ENCODE assay signal across 13 mouse cellular contexts in genomic region chr7:118126219-118126875, GRCm38 (mm10). TPM values are rescaled to one million over a fixed set of nuclear protein-coding genes. Genes with fewer than 3 reads are reported as not detected.
DNase-seq lines count a peak whose midpoint lies in the region; ATAC-seq and TF ChIP-seq lines count a peak whose summit lies in the region.
"Had no signal": no experiment of that assay in that cellular context is flagged by ENCODE, and none has a peak within 500 bp of the region (broad histone marks: within the 10 kb centered on the region; RNA-seq: fewer than 3 reads in every experiment).

No protein-coding gene starts in this region.

- 74% methylated on average over 11 of the region's 11 CpGs for WGBS in heart, embryonic 13.5 days
- 63% methylated on average over 11 of the region's 11 CpGs for WGBS in liver, embryonic 11.5 days
- 51% methylated on average over 11 of the region's 11 CpGs for WGBS in liver, embryonic 14.5 days (ENCODE audit: insufficient replicate concordance)

- no peak for TF ChIP-seq EP300 in liver, embryonic 14.5 days (IDR thresholded peaks at IDR 0.05; ENCODE audit: low read depth)

- TF ChIP-seq CTCF in liver, embryonic 14.5 days (IDR thresholded peaks at IDR 0.05; ENCODE audit: low read depth): no peak

- no peak for ATAC-seq in heart, embryonic 13.5 days (ENCODE audit: extremely low read depth, insufficient number of reproducible peaks, low FRiP score, low TSS enrichment)
- ATAC-seq in liver, embryonic 11.5 days (replicated peaks; ENCODE audit: low FRiP score): no peak
- ATAC-seq in liver, embryonic 14.5 days (ENCODE audit: insufficient read depth): no peak
- no peak for ATAC-seq in frontal cortex, adult (ENCODE audit: low TSS enrichment)

- H3K4me3 ChIP-seq in heart, embryonic 13.5 days: peak overlapping the region; percentile 94
- H3K4me3 ChIP-seq in liver, embryonic 11.5 days (ENCODE audit: low read depth, low read length): peak overlapping the region; percentile 10; the same call in 1 of the 2 replicates
- H3K4me3 ChIP-seq in liver, embryonic 14.5 days (ENCODE audit: insufficient read depth in 1 of 2, low read depth in 2 of 2, low read length in 2 of 2): peak overlapping the region in 1 of 2 experiments; percentile 86; a peak in 2 of 4 replicates

- no peaks in the 10 kb centered on the region for H3K9me3 ChIP-seq in heart, embryonic 13.5 days
- H3K9me3 ChIP-seq in liver, embryonic 11.5 days (ENCODE audit: control insufficient read depth, low read length): no peaks in the 10 kb centered on the region
- no peaks in the 10 kb centered on the region for H3K9me3 ChIP-seq in liver, embryonic 14.5 days (ENCODE audit: control insufficient read depth, low read length)

- H3K27me3 ChIP-seq in heart, embryonic 13.5 days (replicated peaks): no peaks in the 10 kb centered on the region
- H3K27me3 ChIP-seq in liver, embryonic 11.5 days (replicated peaks; ENCODE audit: control insufficient read depth, insufficient read depth, low read length): no peaks in the 10 kb centered on the region
- no peaks in the 10 kb centered on the region for H3K27me3 ChIP-seq in liver, embryonic 14.5 days (ENCODE audit: control insufficient read depth, insufficient read depth, low read length)

- H3K9ac ChIP-seq in heart, embryonic 13.5 days: peak overlapping the region; percentile 28; the same call in 1 of the 2 replicates
- no peak overlapping the region for H3K9ac ChIP-seq in liver, embryonic 11.5 days (ENCODE audit: low read depth, low read length)
- H3K9ac ChIP-seq in liver, embryonic 14.5 days (replicated peaks): peak overlapping the region; percentile 7; the same call in 1 of the 2 replicates

- H3K4me1 ChIP-seq in heart, embryonic 13.5 days: peaks cover 39% of the 10 kb centered on the region
- H3K4me1 ChIP-seq in liver, embryonic 11.5 days (replicated peaks; ENCODE audit: control insufficient read depth, insufficient read depth, low read length): peaks cover 27% of the 10 kb centered on the region
- H3K4me1 ChIP-seq in liver, embryonic 14.5 days (replicated peaks; ENCODE audit: control insufficient read depth in 2 of 2, insufficient read depth in 2 of 2, low read length in 1 of 2): peaks cover 17 to 20% of the 10 kb centered on the region in 2 experiments

- H3K36me3 ChIP-seq in heart, embryonic 13.5 days: peaks cover 49% of the 10 kb centered on the region
- H3K36me3 ChIP-seq in liver, embryonic 11.5 days (ENCODE audit: control insufficient read depth, insufficient read depth, low read length): peaks cover 28% of the 10 kb centered on the region
- peaks cover 51% of the 10 kb centered on the region for H3K36me3 ChIP-seq in liver, embryonic 14.5 days (replicated peaks; ENCODE audit: control insufficient read depth, insufficient read depth, low read depth)

- DNase-seq in heart, adult 18-20 months: no peak
- DNase-seq in liver, embryonic 11.5 days (ENCODE audit: low spot score): no peak
- DNase-seq in liver (no peak), MN1 (ENCODE audit: low spot score) (peak; percentile 28)
- no peak for DNase-seq in liver, embryonic 14.5 days (ENCODE audit: low read depth in 3 of 3, low spot score in 3 of 3)
- no peak for DNase-seq in spleen, postnatal 10 days (ENCODE audit: low spot score in 2 of 2)
- DNase-seq: B cell, adult 2 months; cerebellum, postnatal 14 days; kidney, adult 11 months; layer of hippocampus, postnatal 36 days; lung, postnatal 14 days had no signal

- H3K27ac ChIP-seq in heart, embryonic 13.5 days (replicated peaks): no peak overlapping the region
- no peak overlapping the region for H3K27ac ChIP-seq in liver, embryonic 11.5 days (ENCODE audit: low read depth, low read length)
- no peak overlapping the region for H3K27ac ChIP-seq in liver, embryonic 14.5 days

- H3K4me2 ChIP-seq in heart, embryonic 13.5 days: peak overlapping the region; percentile 70
- peak overlapping the region; percentile 74 for H3K4me2 ChIP-seq in liver, embryonic 11.5 days
- peak overlapping the region; percentile 75 for H3K4me2 ChIP-seq in liver, embryonic 14.5 days (ENCODE audit: low read depth)

RNA-seq across cellular contexts. Expression of gene Arl6ip1, which starts 3.1 kb away (rescaled TPM):
- polyA plus RNA-seq in heart, embryonic 13.5 days (2015; fragmentation: Nextera tagmentation; extraction: Ambion mirVana): 319 and 368 TPM in 2 replicates
- 10 to 100 TPM; 33.9 to 34.3 TPM for total RNA-seq in heart, adult 18-20 months (2021)
- polyA plus RNA-seq in liver, embryonic 11.5 days (2014; fragmentation: Nextera tagmentation; extraction: Ambion mirVana): 279 and 288 TPM in 2 replicates
- polyA plus RNA-seq in liver, embryonic 14.5 days (2012; rRNA removed): 109 and 184 TPM in 2 replicates
- 224 and 231 TPM in 2 replicates for polyA plus RNA-seq in liver, embryonic 14.5 days (2014; fragmentation: Nextera tagmentation; extraction: Ambion mirVana)

RNA-seq across cellular contexts. Expression of gene Rps15a, which starts 10.4 kb away (rescaled TPM):
- 480 and 508 TPM in 2 replicates for polyA plus RNA-seq in heart, embryonic 13.5 days (2015; fragmentation: Nextera tagmentation; extraction: Ambion mirVana)
- total RNA-seq in heart, adult 18-20 months (2021): 100 to 1,000 TPM; 557 to 604 TPM
- 865 and 937 TPM in 2 replicates for polyA plus RNA-seq in liver, embryonic 11.5 days (2014; fragmentation: Nextera tagmentation; extraction: Ambion mirVana)
- 496 and 1,501 TPM in 2 replicates for polyA plus RNA-seq in liver, embryonic 14.5 days (2012; rRNA removed)
- 630 and 672 TPM in 2 replicates for polyA plus RNA-seq in liver, embryonic 14.5 days (2014; fragmentation: Nextera tagmentation; extraction: Ambion mirVana)
